In the genomic region with DNA sequence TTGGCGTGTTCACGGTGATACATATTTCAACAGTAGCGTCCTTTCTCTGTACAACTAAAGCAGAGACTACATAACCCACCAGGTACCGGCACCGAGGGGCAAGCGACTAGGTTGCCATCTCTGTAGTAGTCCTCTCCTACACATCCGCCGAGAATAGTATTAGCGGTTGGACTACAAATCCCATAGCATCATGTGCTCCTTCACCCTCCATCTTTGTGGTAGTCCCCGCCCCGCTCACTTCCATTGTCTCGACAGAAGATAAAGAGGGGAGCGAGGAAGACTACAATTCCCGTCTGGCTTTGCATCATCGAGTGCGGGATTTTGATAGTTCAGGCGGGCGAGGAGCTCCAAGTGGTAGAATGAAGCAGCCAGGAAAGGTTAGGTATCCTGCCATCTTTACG, we compare ENCODE assay signal across 8 mouse cellular contexts. TPM values are rescaled to one million over a fixed set of nuclear protein-coding genes. Genes with fewer than 3 reads are reported as not detected.
A peak's percentile ranks its signal among the peaks of the same experiment; 100 is the strongest.
DNase-seq lines count a peak whose midpoint lies in the region; ATAC-seq lines count a peak whose summit lies in the region.

No protein-coding gene starts in this region.

- DNase-seq in urinary bladder, adult 18-20 months (ENCODE audit: low spot score in 2 of 2), result peak; percentile 65 to 92
- DNase-seq in urinary bladder, postnatal 10 days (ENCODE audit: low spot score), result no peak
- peak; percentile 100 for DNase-seq in heart, adult 11 months
- peak; percentile 93 for DNase-seq in kidney, adult 18-20 months
- DNase-seq in limb, embryonic 11.5 days (ENCODE audit: low spot score), result peak; percentile 91
- DNase-seq in midbrain, embryonic 14.5 days, result peak; percentile 98
- DNase-seq in spleen, adult 18-20 months, result peak; percentile 76 to 79

- H3K9me3 ChIP-seq in embryonic facial prominence, embryonic 12.5 days, result no peaks in the 10 kb centered on the region
- H3K9me3 ChIP-seq in limb, embryonic 11.5 days (ENCODE audit: control insufficient read depth, low read length), result no peaks in the 10 kb centered on the region
- H3K9me3 ChIP-seq in midbrain, embryonic 14.5 days (ENCODE audit: control insufficient read depth, low read length), result no peaks in the 10 kb centered on the region

- peak overlapping the region; percentile 91 for H3K9ac ChIP-seq in embryonic facial prominence, embryonic 12.5 days
- peak overlapping the region; percentile 43 for H3K9ac ChIP-seq in limb, embryonic 11.5 days (ENCODE audit: low read length)
- H3K9ac ChIP-seq in midbrain, embryonic 14.5 days (replicated peaks; ENCODE audit: low read length), result peak overlapping the region; percentile 41

- H3K4me2 ChIP-seq in embryonic facial prominence, embryonic 12.5 days (replicated peaks), result peak overlapping the region; percentile 83
- peak overlapping the region; percentile 80 for H3K4me2 ChIP-seq in limb, embryonic 11.5 days (ENCODE audit: low read depth, severe bottlenecking)
- peak overlapping the region; percentile 83 for H3K4me2 ChIP-seq in midbrain, embryonic 14.5 days (ENCODE audit: low read length)

- no peaks in the 10 kb centered on the region for H3K27me3 ChIP-seq in embryonic facial prominence, embryonic 12.5 days
- H3K27me3 ChIP-seq in limb, embryonic 11.5 days (ENCODE audit: control insufficient read depth, insufficient read depth, low read length), result no peaks in the 10 kb centered on the region
- H3K27me3 ChIP-seq in midbrain, embryonic 14.5 days (ENCODE audit: control insufficient read depth, insufficient read depth, low read length), result no peaks in the 10 kb centered on the region

- H3K36me3 ChIP-seq in embryonic facial prominence, embryonic 12.5 days, result peaks cover 23% of the 10 kb centered on the region
- peaks cover 19% of the 10 kb centered on the region for H3K36me3 ChIP-seq in limb, embryonic 11.5 days (ENCODE audit: control insufficient read depth, insufficient read depth, low read length)
- H3K36me3 ChIP-seq in midbrain, embryonic 14.5 days (ENCODE audit: control insufficient read depth, insufficient read depth, low read length), result peaks cover 25% of the 10 kb centered on the region

- peak overlapping the region; percentile 86 for H3K4me3 ChIP-seq in embryonic facial prominence, embryonic 12.5 days
- H3K4me3 ChIP-seq in limb, embryonic 11.5 days (ENCODE audit: low read depth, low read length), result peak overlapping the region; percentile 87
- peak overlapping the region; percentile 93 for H3K4me3 ChIP-seq in midbrain, embryonic 14.5 days (replicated peaks; ENCODE audit: low read depth, low read length)

- ATAC-seq in embryonic facial prominence, embryonic 12.5 days (ENCODE audit: insufficient number of reproducible peaks, insufficient read depth, low FRiP score, low TSS enrichment), result peak; percentile 87
- ATAC-seq in limb, embryonic 11.5 days (ENCODE audit: insufficient number of reproducible peaks, low FRiP score, low TSS enrichment, low read depth), result peak; percentile 76
- ATAC-seq in midbrain, embryonic 14.5 days (ENCODE audit: low FRiP score, low TSS enrichment), result peak; percentile 85

- under 1% methylated on average over 19 of the region's 19 CpGs for WGBS in embryonic facial prominence, embryonic 12.5 days
- under 1% methylated on average over 19 of the region's 19 CpGs for WGBS in limb, embryonic 11.5 days
- WGBS in midbrain, embryonic 14.5 days, result 0% methylated on average over 19 of the region's 19 CpGs

- H3K27ac ChIP-seq in embryonic facial prominence, embryonic 12.5 days, result peak overlapping the region; percentile 93
- peak overlapping the region; percentile 93 for H3K27ac ChIP-seq in limb, embryonic 11.5 days (replicated peaks; ENCODE audit: low read depth, low read length)
- peak overlapping the region; percentile 89 for H3K27ac ChIP-seq in midbrain, embryonic 14.5 days (replicated peaks; ENCODE audit: low read depth, low read length)

- H3K4me1 ChIP-seq in embryonic facial prominence, embryonic 12.5 days, result peaks cover 20% of the 10 kb centered on the region
- peaks cover 8% of the 10 kb centered on the region for H3K4me1 ChIP-seq in limb, embryonic 11.5 days (ENCODE audit: control insufficient read depth, insufficient read depth, low read length)
- peaks cover 18% of the 10 kb centered on the region for H3K4me1 ChIP-seq in midbrain, embryonic 14.5 days (ENCODE audit: control insufficient read depth, insufficient read depth, low read length)

RNA-seq across cellular contexts. Expression of a gene that starts 0.9 kb away (rescaled TPM):
- polyA plus RNA-seq in embryonic facial prominence, embryonic 12.5 days (2016; fragmentation: Nextera tagmentation; extraction: Ambion mirVana), result 11.8 and 11.9 TPM in 2 replicates
- polyA plus RNA-seq in limb, embryonic 11.5 days (2014; fragmentation: Nextera tagmentation; extraction: Ambion mirVana), result 9.8 and 10.9 TPM in 2 replicates
- 7.4 and 15.2 TPM in 2 replicates for polyA plus RNA-seq in midbrain, embryonic 14.5 days (2014; fragmentation: Nextera tagmentation; extraction: Ambion mirVana)

RNA-seq across cellular contexts. Expression of a gene that starts 13.3 kb away (rescaled TPM):
- 0.55 and 0.68 TPM in 2 replicates for polyA plus RNA-seq in embryonic facial prominence, embryonic 12.5 days (2016; fragmentation: Nextera tagmentation; extraction: Ambion mirVana)
- polyA plus RNA-seq in limb, embryonic 11.5 days (2014; fragmentation: Nextera tagmentation; extraction: Ambion mirVana), result 0.32 and 0.70 TPM in 2 replicates
- polyA plus RNA-seq in midbrain, embryonic 14.5 days (2014; fragmentation: Nextera tagmentation; extraction: Ambion mirVana), result 0.12 and 0.16 TPM in 2 replicates

RNA-seq across cellular contexts. Expression of a gene that starts 24.4 kb away (rescaled TPM):
- 16.7 and 17.5 TPM in 2 replicates for polyA plus RNA-seq in embryonic facial prominence, embryonic 12.5 days (2016; fragmentation: Nextera tagmentation; extraction: Ambion mirVana)
- 11.7 and 12.3 TPM in 2 replicates for polyA plus RNA-seq in limb, embryonic 11.5 days (2014; fragmentation: Nextera tagmentation; extraction: Ambion mirVana)
- 2.9 and 3.4 TPM in 2 replicates for polyA plus RNA-seq in midbrain, embryonic 14.5 days (2014; fragmentation: Nextera tagmentation; extraction: Ambion mirVana)

RNA-seq across cellular contexts. Expression of a gene that starts 31.2 kb away (rescaled TPM):
- 25.5 and 26.5 TPM in 2 replicates for polyA plus RNA-seq in embryonic facial prominence, embryonic 12.5 days (2016; fragmentation: Nextera tagmentation; extraction: Ambion mirVana)
- 31.5 and 38.0 TPM in 2 replicates for polyA plus RNA-seq in limb, embryonic 11.5 days (2014; fragmentation: Nextera tagmentation; extraction: Ambion mirVana)
- polyA plus RNA-seq in midbrain, embryonic 14.5 days (2014; fragmentation: Nextera tagmentation; extraction: Ambion mirVana), result 24.0 and 27.3 TPM in 2 replicates

RNA-seq across cellular contexts. Expression of a gene that starts 32.7 kb away (rescaled TPM):
- 27.7 and 30.5 TPM in 2 replicates for polyA plus RNA-seq in embryonic facial prominence, embryonic 12.5 days (2016; fragmentation: Nextera tagmentation; extraction: Ambion mirVana)
- polyA plus RNA-seq in limb, embryonic 11.5 days (2014; fragmentation: Nextera tagmentation; extraction: Ambion mirVana), result 19.6 and 21.4 TPM in 2 replicates
- 3.5 and 4.3 TPM in 2 replicates for polyA plus RNA-seq in midbrain, embryonic 14.5 days (2014; fragmentation: Nextera tagmentation; extraction: Ambion mirVana)

Comparison
In these comparisons a context has a peak if more than half of its experiments do, and no peak if none do; other contexts are left out.
1. H3K9ac ChIP-seq: peak in every context shown above with its lines; median percentile 91 in embryonic facial prominence, embryonic 12.5 days; 43 in limb, embryonic 11.5 days; 41 in midbrain, embryonic 14.5 days.